Mouse (Mus musculus): ENCODE results near the gene Fbxl17.

Fbxl17 gene

GRCm38 (mm10) chr17:63499636-63500155 is at the start of gene Fbxl17:
TSS of gene Fbxl17 (minus strand) at chr17:63500017.
- no peak for DNase-seq (ENCODE audit: low read depth, low spot score)

GRCm38 (mm10) chr17:63547465-63547864 is 47.6 kb upstream of the Fbxl17 start:
- DNase-seq (ENCODE audit: low read depth, low spot score): no peak

GRCm38 (mm10) chr17:63534576-63535265 is 34.9 kb upstream of the Fbxl17 start:
- no peak for DNase-seq (ENCODE audit: low read depth, low spot score)

GRCm38 (mm10) chr17:63533074-63533836 is 33.4 kb upstream of the Fbxl17 start:
- no peak for DNase-seq (ENCODE audit: low read depth, low spot score)

- no peak for DNase-seq (ENCODE audit: low read depth, low spot score)
These were observed 29.7 kb upstream of the Fbxl17 start for GRCm38 (mm10) chr17:63529476-63529875.

DNA sequence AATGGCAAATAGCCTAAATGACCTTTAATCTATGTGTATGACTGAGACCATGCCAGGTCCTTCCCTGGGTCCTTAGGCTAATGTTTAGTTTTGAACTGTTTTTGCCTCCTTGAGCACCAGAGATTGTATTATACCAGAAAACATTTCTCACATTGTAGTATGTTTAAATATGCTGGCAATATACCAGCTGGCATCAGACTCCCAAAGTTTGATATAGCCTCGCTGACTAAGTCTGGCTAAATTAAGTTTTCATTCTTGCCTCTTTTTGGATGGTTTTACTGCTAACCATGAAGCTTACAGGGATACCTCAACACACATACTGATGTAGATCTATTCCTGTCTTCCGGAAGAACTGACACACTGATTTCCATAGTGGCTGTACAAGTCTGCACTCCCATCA is 20.9 kb upstream of the Fbxl17 start:
- DNase-seq (ENCODE audit: low read depth, low spot score): no peak

- no peak for DNase-seq (ENCODE audit: low read depth, low spot score)
These were observed 10.6 kb upstream of the Fbxl17 start for GRCm38 (mm10) chr17:63510451-63510850.

GRCm38 (mm10) chr17:63501091-63501490 is 1.3 kb upstream of the Fbxl17 start:
- no peak for DNase-seq (ENCODE audit: low read depth, low spot score)

- no peak for DNase-seq (ENCODE audit: low read depth, low spot score)
These were observed 478 bp upstream of the Fbxl17 start for GRCm38 (mm10) chr17:63500156-63500834.

DNA sequence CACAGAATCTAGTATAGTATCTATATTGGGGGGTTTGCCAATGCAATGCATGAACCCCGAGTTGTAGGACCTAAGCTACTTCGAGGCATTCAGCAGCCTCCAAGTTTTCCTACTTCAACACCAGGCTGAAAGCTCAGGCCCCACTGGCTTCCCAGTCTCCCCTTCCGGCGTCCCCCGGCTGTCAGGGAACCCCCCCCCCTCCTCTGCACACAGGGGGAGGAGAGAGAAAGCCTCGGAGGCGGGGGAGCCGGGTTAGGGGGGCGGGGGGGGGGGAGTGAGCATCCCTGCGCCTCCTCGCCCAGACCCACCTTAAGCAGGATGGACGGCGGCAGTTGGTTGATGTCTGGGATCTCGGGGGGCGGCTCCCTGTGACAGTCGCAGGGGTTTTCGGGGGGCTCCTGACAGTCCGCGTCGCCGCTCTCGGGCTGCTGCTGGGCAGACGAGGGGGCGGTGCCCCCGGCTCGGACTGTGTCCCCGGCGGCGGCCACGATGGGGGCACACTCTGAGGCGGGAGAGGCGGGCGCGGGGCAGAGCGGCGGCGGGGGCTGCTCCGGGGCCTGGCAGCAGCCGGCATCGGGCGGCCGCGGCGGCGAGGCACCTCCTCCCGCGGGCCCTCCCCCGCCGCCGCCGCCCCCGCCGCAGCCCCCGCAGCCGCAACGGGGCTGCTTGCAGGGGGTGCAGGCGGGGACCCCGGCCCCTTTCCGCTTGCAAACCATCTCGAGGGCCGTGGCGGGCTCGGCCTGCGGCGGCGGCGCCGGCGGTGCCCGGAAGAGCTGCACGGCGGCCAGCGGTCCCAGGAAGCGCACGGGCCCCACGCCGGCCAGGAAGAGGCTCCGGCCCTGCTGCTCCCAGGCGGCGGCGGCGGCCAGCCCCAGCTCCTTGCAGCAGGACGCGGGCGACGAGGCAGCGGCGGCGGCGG is 841 bp downstream of the Fbxl17 start:
- DNase-seq (ENCODE audit: low read depth, low spot score): no peak

GRCm38 (mm10) chr17:63498182-63498716 is 1.6 kb downstream of the Fbxl17 start:
- no peak for DNase-seq (ENCODE audit: low read depth, low spot score)

GRCm38 (mm10) chr17:63497206-63497731 is 2.5 kb downstream of the Fbxl17 start:
- DNase-seq (ENCODE audit: low read depth, low spot score): no peak

DNA sequence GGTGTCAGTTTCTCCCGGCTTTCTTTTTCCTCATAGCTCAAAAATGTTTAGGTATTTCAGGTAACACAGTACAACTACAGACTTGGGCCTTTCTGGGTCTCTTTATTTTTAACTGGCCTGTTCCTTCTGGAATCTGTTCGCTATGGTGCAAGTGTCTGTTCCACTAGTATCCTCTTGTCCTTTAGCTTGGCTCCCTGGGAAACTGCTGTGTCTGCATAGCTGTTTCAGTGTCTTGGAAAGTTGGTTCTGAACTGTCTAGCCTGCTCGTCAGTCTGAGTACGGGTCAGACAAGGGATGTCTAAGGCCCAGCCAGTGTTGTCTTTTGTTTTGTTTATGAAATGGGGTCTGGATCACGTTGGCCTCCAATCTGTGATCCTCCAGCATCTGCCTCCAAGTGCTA is 3.7 kb downstream of the Fbxl17 start:
- no peak for DNase-seq (ENCODE audit: low read depth, low spot score)

GRCm38 (mm10) chr17:63493876-63494580 is 5.8 kb downstream of the Fbxl17 start:
- DNase-seq (ENCODE audit: low read depth, low spot score): no peak

GRCm38 (mm10) chr17:63493274-63493673 is 6.5 kb downstream of the Fbxl17 start:
- DNase-seq (ENCODE audit: low read depth, low spot score): no peak

DNA sequence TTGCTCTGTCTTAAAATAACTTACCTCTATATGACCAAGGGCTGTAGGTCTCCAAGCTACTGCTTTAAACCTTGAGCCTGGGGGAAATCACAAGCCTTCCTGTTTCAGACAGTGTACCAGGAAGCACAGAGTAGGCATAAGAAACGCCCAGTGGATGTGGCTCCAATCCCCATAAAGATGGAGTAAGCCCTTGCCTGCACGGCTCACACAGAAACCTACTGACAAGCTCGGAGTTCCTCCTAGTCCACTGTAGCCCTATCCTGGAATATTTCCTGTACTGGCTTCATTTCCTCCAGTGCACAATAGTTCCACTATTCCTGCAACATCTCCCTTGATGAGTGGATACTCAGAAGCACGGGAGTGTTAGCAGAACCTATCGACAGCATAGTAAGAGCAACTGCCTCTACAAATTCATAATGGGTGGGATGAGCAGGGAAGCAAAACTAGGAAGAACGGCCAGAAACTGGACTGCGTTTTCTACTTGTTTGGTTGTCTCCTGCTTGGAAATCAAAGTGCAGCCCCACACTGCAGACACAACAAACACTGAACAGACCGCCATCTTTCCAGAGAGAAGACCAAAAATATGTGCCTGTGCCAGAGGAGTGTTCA is 7.0 kb downstream of the Fbxl17 start:
- DNase-seq (ENCODE audit: low read depth, low spot score): no peak

GRCm38 (mm10) chr17:63489525-63489924 is 10.3 kb downstream of the Fbxl17 start:
- no peak for DNase-seq (ENCODE audit: low read depth, low spot score)

- DNase-seq (ENCODE audit: low read depth, low spot score): peak; percentile 60
These were observed 32.0 kb downstream of the Fbxl17 start for GRCm38 (mm10) chr17:63467866-63468265.

DNA sequence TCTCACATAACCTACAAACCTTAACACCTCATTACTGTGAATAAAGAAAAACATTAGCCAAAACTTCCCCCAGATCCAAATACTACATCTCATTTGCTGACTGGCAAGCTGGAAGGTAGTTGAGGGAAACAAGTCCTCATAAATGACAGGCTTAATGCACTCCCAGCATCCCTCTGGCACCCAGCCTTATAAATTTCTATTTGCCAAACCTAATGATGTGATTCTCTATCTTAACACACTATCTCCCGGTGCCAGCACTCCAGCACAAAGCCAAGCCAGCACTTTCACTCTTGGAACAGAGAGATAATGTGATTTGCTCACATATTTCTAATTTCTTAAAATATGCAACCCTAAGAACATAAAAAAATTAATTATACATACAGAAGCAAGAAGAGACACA is 34.6 kb downstream of the Fbxl17 start:
- peak; percentile 30 for DNase-seq (ENCODE audit: low read depth, low spot score)

- no peak for DNase-seq (ENCODE audit: low read depth, low spot score)
These were observed 37.3 kb downstream of the Fbxl17 start for GRCm38 (mm10) chr17:63462512-63462911.

Data from brain, embryonic 18.5 days (tissue).